Mouse (Mus musculus): ENCODE data around the gene Hjurp.
A peak's percentile ranks its signal among the peaks of the same experiment; 100 is the strongest.

Gene Hjurp

GRCm38 (mm10) chr1:88280006-88280690, 2.7 kb upstream of the Hjurp start:
- no peak for DNase-seq (ENCODE audit: low spot score in 2 of 2)

DNA sequence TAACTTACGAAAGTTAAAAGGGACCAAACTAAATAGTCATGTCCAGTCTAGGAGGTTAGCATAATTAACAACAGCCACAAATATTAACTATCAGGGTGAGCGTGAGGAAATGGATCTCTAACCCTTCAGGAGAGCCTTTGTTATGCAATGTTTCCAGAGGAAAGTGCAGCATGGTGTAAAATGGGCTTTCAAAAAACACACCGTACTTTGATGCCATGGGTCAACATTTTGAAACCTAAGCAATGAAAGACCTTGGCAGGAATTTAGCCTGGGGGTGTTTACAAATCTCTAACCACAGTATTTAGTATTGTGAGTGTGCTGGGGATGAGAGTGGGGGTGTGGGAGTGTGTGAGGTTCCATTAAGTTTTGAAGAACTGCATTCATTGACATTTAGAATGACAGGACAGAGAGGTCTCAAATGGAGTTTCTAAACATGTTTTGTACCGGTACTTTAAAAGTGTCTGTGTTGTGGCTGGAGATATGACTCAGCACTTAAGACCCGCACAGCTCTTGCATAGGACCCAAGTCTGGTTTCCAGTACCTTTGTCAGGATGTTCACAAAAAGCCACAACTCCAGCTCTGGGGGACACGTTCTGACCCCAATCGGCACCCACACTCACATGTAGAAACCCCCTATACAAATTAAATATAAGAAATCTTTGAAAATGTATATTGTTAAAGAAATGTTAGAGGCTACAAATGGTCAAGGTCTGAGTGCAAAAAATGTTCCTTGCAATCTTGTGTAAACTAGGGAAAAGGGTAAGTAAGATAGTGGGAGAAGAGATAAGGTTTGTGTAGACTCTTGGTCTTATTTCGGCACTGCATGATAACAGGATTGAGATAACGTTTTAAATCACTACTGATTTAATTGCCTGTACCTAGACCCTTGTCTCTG, 1.9 kb upstream of the Hjurp start:
- no peak for DNase-seq (ENCODE audit: low spot score in 2 of 2)

DNA sequence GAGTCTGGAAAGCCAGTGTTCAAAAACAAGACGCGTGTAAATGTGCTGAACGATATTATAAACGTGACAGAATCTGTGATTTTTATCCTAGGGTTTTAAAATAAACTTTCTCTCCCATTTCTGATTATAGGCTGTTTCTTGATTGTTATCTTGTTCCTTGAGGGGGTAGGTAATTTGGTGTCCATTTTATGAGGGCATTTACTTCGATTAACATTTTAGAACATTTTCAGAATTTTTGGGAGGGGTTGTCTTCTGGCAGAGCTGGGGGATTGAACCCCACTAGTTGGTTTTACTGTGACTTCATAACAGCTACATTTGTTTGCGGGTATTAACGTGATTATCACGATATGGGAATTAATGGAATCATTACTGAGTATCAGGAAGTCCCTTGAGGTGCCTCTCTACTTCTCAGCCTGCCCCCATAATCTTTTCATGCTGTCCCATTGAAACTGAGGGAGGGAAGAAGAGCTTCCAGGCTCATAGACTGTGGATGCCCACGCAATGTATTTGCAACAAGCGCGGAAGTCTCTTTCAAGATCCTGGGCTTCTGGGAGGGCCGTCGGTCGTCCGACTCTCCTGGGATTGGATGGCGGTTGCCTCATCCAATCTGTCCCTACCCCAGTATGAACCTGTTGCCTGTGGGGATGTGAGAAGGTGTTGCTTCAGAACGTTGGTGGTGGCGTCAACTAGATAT, 532 bp upstream of the Hjurp start:
- DNase-seq (ENCODE audit: low spot score in 2 of 2): peak; percentile 35 to 47

DNA sequence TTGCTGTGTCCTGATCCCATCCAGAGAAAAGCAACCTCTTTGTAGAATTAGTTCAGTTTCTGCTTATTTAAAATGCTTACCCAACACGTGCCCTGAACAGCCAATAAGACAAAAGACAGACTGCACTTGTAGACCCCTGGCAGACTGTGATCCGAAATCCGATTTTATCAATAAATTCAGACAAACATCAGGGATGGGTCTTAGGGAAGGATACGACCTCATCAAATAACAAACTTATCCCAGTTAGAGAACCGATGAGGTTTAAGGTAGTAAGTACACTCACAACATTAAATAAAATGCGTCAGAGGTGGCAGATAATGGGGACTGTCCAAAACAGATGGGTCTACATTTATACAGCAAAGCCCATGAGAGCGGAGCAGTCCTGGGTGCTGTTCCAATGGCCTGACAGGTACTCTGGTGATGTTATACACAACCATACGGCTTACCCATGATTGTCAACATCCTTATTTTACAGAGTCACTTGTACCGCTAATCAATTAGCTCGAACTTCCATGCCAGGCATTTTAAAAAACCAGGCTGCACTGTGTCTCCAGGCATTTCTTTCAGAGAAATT, 822 bp downstream of the Hjurp start:
- DNase-seq (ENCODE audit: low spot score in 2 of 2): no peak

- DNase-seq (ENCODE audit: low spot score in 2 of 2): peak in 1 of 2 experiments; percentile 40
Observed at GRCm38 (mm10) chr1:88275698-88276523, 1.5 kb downstream of the Hjurp start.

DNA sequence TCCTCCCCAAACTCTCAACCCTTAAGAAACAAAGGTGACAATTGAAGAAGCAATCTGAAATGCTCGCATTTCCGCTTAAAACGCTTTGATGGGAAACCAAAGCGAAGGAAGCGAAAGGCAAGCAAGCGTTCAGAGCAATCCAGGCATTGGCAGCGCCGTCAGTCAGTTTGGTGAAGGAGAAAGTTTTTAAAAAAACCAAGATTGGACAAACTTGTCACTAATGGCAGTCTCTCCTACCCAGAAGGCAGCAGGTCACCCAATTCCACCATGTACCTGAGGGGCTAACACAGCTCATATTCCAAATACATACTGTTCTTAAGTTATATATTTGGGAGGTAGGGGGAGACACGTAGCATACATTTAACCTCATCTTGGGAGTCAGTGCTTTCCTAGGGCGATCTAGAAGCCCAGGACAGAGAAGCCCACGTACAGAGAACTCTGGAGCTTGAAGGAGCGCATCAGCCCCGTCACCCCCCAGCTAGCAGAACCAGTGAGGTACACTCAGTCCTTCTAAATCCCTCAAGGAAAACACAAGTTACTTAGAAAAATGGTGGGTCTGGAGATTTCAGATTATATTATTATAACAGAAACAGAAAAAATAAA, 2.3 kb downstream of the Hjurp start:
- DNase-seq (ENCODE audit: low spot score in 2 of 2): no peak

DNA sequence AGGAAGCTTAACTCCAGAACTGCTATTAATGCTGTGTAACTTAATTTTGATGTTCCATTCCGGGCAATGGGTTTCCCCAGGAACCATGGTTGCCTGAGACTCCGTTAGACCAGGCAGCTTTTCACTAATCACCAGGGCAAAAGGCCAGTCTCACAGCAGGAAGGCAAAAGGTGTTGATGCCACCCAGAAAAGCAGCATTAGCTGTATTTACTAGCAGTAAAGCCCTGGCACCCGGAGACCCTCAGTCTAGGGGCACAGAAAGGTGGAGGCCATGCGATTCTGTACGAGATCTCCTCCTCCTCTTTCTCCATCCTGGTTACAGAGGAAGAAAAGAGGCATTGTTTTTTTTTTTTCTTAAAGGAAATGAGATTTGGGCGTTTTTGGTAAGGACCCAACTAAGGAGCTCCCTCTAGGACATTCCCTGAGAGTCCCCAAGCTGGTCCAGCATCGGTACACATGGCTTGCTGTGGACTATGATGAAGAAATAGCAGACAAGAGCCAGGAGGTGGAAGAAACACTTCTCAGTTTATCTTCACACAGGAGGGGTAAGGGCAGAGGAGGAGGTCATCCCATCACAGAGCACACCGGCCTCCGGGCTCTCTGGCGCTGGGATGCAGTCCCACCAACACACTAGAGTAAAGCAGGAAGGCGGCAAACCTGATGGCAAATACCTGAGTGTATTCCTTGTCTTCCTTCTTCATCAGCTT, 2.9 kb downstream of the Hjurp start:
- DNase-seq (ENCODE audit: low spot score in 2 of 2): peak in 1 of 2 experiments; percentile 11

DNA sequence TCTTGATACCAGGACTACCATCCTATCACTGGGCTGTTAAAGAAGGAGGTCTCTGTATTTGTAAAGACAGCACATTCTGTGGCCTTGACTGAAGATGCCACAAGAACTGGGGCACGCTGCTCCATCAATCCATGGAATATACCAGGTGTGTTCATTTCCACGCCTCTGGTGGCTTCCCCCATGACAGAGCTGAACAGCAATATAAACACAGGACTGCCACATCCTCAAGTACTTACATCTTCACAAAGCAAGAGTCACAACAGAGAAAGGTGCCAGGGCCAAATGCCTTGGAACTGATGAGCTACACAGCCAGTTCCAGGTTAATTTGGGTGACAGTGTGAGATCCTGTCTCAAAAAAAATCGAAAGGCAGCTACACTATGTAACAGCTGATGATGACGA, 3.6 kb downstream of the Hjurp start:
- no peak for DNase-seq (ENCODE audit: low spot score in 2 of 2)

- no peak for DNase-seq (ENCODE audit: low spot score in 2 of 2)
Observed at GRCm38 (mm10) chr1:88273326-88273725, 4.1 kb downstream of the Hjurp start.

- no peak for DNase-seq (ENCODE audit: low spot score in 2 of 2)
Observed at GRCm38 (mm10) chr1:88272851-88273250, 4.6 kb downstream of the Hjurp start.

DNA sequence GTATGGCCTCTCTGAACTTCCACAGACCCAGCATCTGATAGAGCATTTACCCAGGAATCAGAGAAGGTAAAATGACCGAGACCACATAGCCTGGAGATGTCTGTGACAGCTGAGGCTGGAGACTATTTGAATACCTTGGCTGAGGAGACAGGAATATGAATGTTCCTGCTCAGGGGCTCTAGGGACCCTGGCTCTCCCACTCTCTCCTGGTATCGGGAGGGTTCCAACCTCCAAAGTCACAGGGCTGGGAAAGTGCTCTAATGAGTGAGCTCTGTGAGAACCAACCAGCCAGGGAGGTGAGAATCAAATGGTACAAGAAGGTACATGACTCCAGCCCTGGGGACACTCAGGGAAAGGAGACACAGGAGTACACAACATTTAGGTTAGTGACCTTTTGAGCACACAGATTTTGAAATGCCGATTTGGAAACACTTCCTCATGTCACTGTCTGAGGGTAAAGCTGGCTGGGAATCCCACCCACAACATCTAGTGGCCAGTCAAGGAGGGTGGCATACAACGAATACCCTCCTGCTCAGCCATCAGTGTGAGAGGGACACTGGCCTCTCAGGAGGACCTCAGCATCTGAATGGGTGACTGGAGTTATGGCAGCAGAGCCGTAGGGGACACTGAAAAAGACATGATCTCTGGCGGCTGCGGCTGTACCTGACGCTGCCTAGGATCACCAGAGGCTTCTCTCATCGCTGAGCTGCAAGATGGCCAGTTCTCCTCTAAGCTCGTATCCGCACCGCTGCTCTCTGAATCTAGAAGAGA, 7.7 kb downstream of the Hjurp start:
- DNase-seq (ENCODE audit: low spot score in 2 of 2): no peak

DNA sequence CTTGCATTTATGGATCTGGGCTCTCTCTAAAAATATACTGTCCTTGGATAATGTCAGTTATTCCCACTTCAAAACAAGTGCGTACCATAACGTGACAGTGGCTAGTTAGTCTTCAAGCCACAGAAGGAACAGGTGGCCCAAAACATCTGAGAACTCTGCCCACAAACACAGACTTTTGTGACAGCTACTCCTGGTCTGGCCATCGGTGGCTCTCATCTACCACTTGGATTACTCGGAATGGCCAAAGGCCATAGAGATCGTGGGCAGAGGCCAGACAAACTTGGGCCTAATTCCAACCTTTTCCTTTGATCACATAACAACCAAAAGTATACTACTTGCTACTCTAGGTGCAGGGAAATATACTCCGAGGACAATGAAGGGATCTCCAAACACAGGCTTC, 9.4 kb downstream of the Hjurp start:
- no peak for DNase-seq (ENCODE audit: low spot score in 2 of 2)

- DNase-seq (ENCODE audit: low spot score in 2 of 2): no peak
Observed at GRCm38 (mm10) chr1:88267489-88267888, 9.9 kb downstream of the Hjurp start.

- DNase-seq (ENCODE audit: low spot score in 2 of 2): no peak
Observed at GRCm38 (mm10) chr1:88266123-88266522, 11.3 kb downstream of the Hjurp start.

DNA sequence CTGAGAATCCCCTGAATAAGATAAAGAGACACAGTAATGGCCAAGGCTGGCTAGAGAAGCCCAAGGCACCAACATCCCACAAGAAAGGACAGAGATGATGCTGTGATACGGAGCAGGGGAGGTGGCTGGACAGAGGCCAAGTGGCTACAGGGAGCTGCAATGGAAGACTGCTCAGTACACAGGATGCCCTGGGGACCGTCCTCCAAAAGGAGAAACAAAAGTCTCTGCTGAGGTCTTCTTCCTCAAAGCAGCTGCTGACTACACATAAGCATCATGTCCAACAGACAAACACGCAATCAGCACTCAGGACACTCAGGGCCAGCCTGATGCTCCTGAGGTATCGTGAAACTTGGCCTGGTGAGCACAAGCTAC, 12.6 kb downstream of the Hjurp start:
- DNase-seq (ENCODE audit: low spot score in 2 of 2): no peak

GRCm38 (mm10) chr1:88264237-88264868, 13.1 kb downstream of the Hjurp start:
- no peak for DNase-seq (ENCODE audit: low spot score in 2 of 2)

DNA sequence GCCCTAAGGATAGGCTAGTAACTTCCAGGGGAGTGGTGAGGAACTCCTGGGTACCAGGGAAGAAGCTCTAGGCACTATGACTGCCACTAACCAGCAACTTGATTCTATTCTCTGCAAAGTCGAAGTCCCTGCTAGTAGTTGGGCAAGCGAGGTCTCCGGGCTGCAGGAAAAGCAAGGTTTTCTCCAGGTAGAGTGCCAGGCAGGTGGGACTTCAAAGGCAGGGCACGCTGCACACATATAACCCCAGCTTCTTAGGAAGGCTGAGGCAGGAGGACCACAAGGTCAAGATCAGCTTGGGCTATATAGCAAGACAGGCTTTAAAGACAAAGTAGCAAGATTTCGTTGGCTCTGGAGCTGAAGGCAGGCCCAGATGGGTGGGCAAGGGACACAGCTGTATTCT, 13.7 kb downstream of the Hjurp start:
- no peak for DNase-seq (ENCODE audit: low spot score in 2 of 2)

- no peak for DNase-seq (ENCODE audit: low spot score in 2 of 2)
Observed at GRCm38 (mm10) chr1:88262961-88263360, 14.5 kb downstream of the Hjurp start.

GRCm38 (mm10) chr1:88262255-88262654, 15.2 kb downstream of the Hjurp start:
- no peak for DNase-seq (ENCODE audit: low spot score in 2 of 2)

Measured in thymus, postnatal 10 days (tissue).